Mouse (Mus musculus) intestine, embryonic 14.5 days (tissue): ENCODE data around the gene Nhlrc4. TPM values are rescaled to one million over a fixed set of nuclear protein-coding genes. Genes with fewer than 3 reads are reported as not detected.

Experiments
- polyA plus RNA-seq: library from polyadenylated mRNA; unstranded; fragments of >200 nt; fragmentation: Nextera tagmentation; extraction: Ambion mirVana; gene quantifications from 2 replicates; pipeline ENCODE4 v1.2.1, GENCODE M21; 2014

Gene Nhlrc4
- polyA plus RNA-seq, 1 experiment from 2014 or later, result not detected

Other genes with a start within 250 kb of the Nhlrc4 start
- 2.4 and 2.7 TPM in 2 replicates for gene Gng13, start 227.8 kb downstream of the Nhlrc4 start, polyA plus RNA-seq
- gene Chtf18, start 217.5 kb downstream of the Nhlrc4 start, polyA plus RNA-seq, result 22.2 and 23.0 TPM in 2 replicates
- 23.7 and 24.6 TPM in 2 replicates for gene Rpusd1, start 217.3 kb downstream of the Nhlrc4 start, polyA plus RNA-seq
- 0.08 TPM in 1 of 2 replicates, not detected in the other for gene Mslnl, start 208.9 kb downstream of the Nhlrc4 start, polyA plus RNA-seq
- 10.5 and 12.9 TPM in 2 replicates for gene Msln, start 190.6 kb downstream of the Nhlrc4 start, polyA plus RNA-seq
- gene Narfl, start 171.2 kb downstream of the Nhlrc4 start, polyA plus RNA-seq, result 25.2 and 29.3 TPM in 2 replicates
- gene Haghl, start 159.3 kb downstream of the Nhlrc4 start, polyA plus RNA-seq, result 57.2 and 67.8 TPM in 2 replicates
- 0.28 TPM in 2 replicates for gene Ccdc78, start 158.4 kb downstream of the Nhlrc4 start, polyA plus RNA-seq
- 93.5 and 93.8 TPM in 2 replicates for gene Fam173a, start 152.1 kb downstream of the Nhlrc4 start, polyA plus RNA-seq
- 0.34 TPM in 1 of 2 replicates, not detected in the other for gene AC134908.4, start 149.3 kb downstream of the Nhlrc4 start, polyA plus RNA-seq
- 8.6 and 9.2 TPM in 2 replicates for gene Metrn, start 147.8 kb downstream of the Nhlrc4 start, polyA plus RNA-seq
- gene Fbxl16, start 135.9 kb downstream of the Nhlrc4 start, polyA plus RNA-seq, result 3.9 and 4.7 TPM in 2 replicates
- gene Wdr24, start 121.3 kb downstream of the Nhlrc4 start, polyA plus RNA-seq, result 29.4 and 30.8 TPM in 2 replicates
- 39.5 and 40.2 TPM in 2 replicates for gene Jmjd8, start 116.1 kb downstream of the Nhlrc4 start, polyA plus RNA-seq
- 345 and 350 TPM in 2 replicates for gene Stub1, start 111.6 kb downstream of the Nhlrc4 start, polyA plus RNA-seq
- gene Rhbdl1, start 107.7 kb downstream of the Nhlrc4 start, polyA plus RNA-seq, result 1.3 and 1.5 TPM in 2 replicates
- gene Gm20683, start 103.2 kb downstream of the Nhlrc4 start, polyA plus RNA-seq, result 1.6 and 2.3 TPM in 2 replicates
- 10.4 and 11.5 TPM in 2 replicates for gene Rhot2, start 100.1 kb downstream of the Nhlrc4 start, polyA plus RNA-seq
- gene Wdr90, start 83.5 kb downstream of the Nhlrc4 start, polyA plus RNA-seq, result 18.2 and 19.8 TPM in 2 replicates
- gene Mcrip2, start 76.2 kb downstream of the Nhlrc4 start, polyA plus RNA-seq, result 44.1 and 61.2 TPM in 2 replicates
- gene Mettl26, start 69.9 kb downstream of the Nhlrc4 start, polyA plus RNA-seq, result 63.2 and 64.1 TPM in 2 replicates
- 0.40 and 0.69 TPM in 2 replicates for gene Wfikkn1, start 64.1 kb downstream of the Nhlrc4 start, polyA plus RNA-seq
- gene Rab40c, start 25.2 kb downstream of the Nhlrc4 start, polyA plus RNA-seq, result 14.2 and 14.6 TPM in 2 replicates
- 59.9 and 60.8 TPM in 2 replicates for gene Pigq, start within 50 bp of the Nhlrc4 start, polyA plus RNA-seq
- 0.28 TPM in 1 of 2 replicates, not detected in the other for gene A930017K11Rik, start 7.6 kb upstream of the Nhlrc4 start, polyA plus RNA-seq
- 23.4 and 23.5 TPM in 2 replicates for gene Capn15, start 40.8 kb upstream of the Nhlrc4 start, polyA plus RNA-seq
- gene Rab11fip3, start 124.6 kb upstream of the Nhlrc4 start, polyA plus RNA-seq, result 12.8 and 13.7 TPM in 2 replicates
- 27.3 and 32.4 TPM in 2 replicates for gene Decr2, start 145.4 kb upstream of the Nhlrc4 start, polyA plus RNA-seq
- gene Nme4, start 150.6 kb upstream of the Nhlrc4 start, polyA plus RNA-seq, result 118 and 122 TPM in 2 replicates
- gene Tmem8, start 168.3 kb upstream of the Nhlrc4 start, polyA plus RNA-seq, result 2.7 and 4.9 TPM in 2 replicates
- 235 and 241 TPM in 2 replicates for gene Mrpl28, start 178.5 kb upstream of the Nhlrc4 start, polyA plus RNA-seq
- gene Axin1, start 193.7 kb upstream of the Nhlrc4 start, polyA plus RNA-seq, result 11.5 and 13.1 TPM in 2 replicates